Mouse (Mus musculus): ENCODE measurements around the gene Arid1b. TPM values are rescaled to one million over a fixed set of nuclear protein-coding genes. Genes with fewer than 3 reads are reported as not detected.

Gene Arid1b
- polyA plus RNA-seq, 1 experiment from 2014 or later: 12.9 TPM

- H3K27ac ChIP-seq: no peak overlapping the region
- H3K4me2 ChIP-seq: no peak overlapping the region
- 93% methylated on average over 7 of the region's 7 CpGs for whole genome bisulfite sequencing
- H3K9ac ChIP-seq: no peak overlapping the region
- no peaks in the 10 kb centered on the region for H3K9me3 ChIP-seq (replicated peaks)
- ATAC-seq (replicated peaks; ENCODE audit: low FRiP score): no peak
- no peaks in the 10 kb centered on the region for H3K27me3 ChIP-seq
- H3K4me3 ChIP-seq (replicated peaks): no peak overlapping the region
- peaks cover 86% of the 10 kb centered on the region for H3K36me3 ChIP-seq
- no peaks in the 10 kb centered on the region for H3K4me1 ChIP-seq
Measured at GRCm38 (mm10) chr17:5330644-5331043, 336.5 kb downstream of the Arid1b start.

- 51% methylated on average over 1 of the region's 1 CpGs for WGBS
Measured at GRCm38 (mm10) chr17:5331387-5331786, 337.3 kb downstream of the Arid1b start.

DNA sequence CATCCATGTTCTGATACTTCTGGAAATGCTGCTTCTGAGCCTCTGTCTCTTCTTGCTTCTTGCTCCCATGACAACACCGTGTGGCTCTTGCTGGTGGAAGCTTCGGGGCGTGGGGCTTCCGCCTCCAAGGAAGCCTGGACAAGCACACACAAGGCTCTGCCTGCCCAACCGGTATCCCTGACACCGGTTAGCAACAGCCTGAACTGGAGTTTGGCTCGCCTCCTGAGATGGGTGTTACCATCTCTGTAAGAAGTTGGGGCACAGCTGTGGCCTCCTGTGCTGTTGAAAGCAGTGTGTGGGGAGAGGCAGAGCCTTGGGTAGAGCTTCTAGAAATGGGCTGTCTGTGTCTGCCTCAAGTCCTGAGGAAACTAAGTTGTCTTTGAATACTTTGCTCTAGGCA, 340.4 kb downstream of the Arid1b start:
- Histone ChIP-seq H3K27me3 (no peaks in the 10 kb centered on the region), H3K9ac (no peak overlapping the region), H3K36me3 (peaks cover 97% of the 10 kb centered on the region), H3K4me1 (no peaks in the 10 kb centered on the region), H3K9me3 (replicated peaks) (0 out of 2 replicates have a peak, but pooled peaks cover 2% of the 10 kb centered on the region), H3K4me2 (no peak overlapping the region), H3K27ac (no peak overlapping the region), H3K4me3 (replicated peaks) (no peak overlapping the region)
- ATAC-seq (replicated peaks; ENCODE audit: low FRiP score): no peak
- 94% methylated on average over 7 of the region's 7 CpGs for WGBS

More at GRCm38 (mm10) chr17:5331387-5331786, 337.3 kb downstream of the Arid1b start:
- H3K4me2 ChIP-seq: no peak overlapping the region
- no peaks in the 10 kb centered on the region for H3K9me3 ChIP-seq (replicated peaks)
- no peak overlapping the region for H3K4me3 ChIP-seq (replicated peaks)
- H3K27me3 ChIP-seq: no peaks in the 10 kb centered on the region
- H3K4me1 ChIP-seq: no peaks in the 10 kb centered on the region
- H3K9ac ChIP-seq: no peak overlapping the region
- no peak for ATAC-seq (replicated peaks; ENCODE audit: low FRiP score)
- H3K27ac ChIP-seq: no peak overlapping the region
- H3K36me3 ChIP-seq: peaks cover 93% of the 10 kb centered on the region

GRCm38 (mm10) chr17:5344426-5344825, 350.3 kb downstream of the Arid1b start:
- no peak for ATAC-seq (replicated peaks; ENCODE audit: low FRiP score)
- no peak overlapping the region for H3K9ac ChIP-seq
- H3K27ac ChIP-seq: no peak overlapping the region
- no peak overlapping the region for H3K4me2 ChIP-seq
- 90% methylated on average over 1 of the region's 1 CpGs for WGBS
- H3K4me1 ChIP-seq: no peaks in the 10 kb centered on the region
- H3K27me3 ChIP-seq: no peaks in the 10 kb centered on the region
- peaks cover 55% of the 10 kb centered on the region for H3K36me3 ChIP-seq
- no peak overlapping the region for H3K4me3 ChIP-seq (replicated peaks)
- H3K9me3 ChIP-seq (replicated peaks): no peaks in the 10 kb centered on the region

- 91% methylated on average over 5 of the region's 5 CpGs for WGBS
- ATAC-seq (replicated peaks; ENCODE audit: low FRiP score): no peak
- H3K4me2 ChIP-seq: no peak overlapping the region
- no peaks in the 10 kb centered on the region for H3K9me3 ChIP-seq (replicated peaks)
- no peaks in the 10 kb centered on the region for H3K4me1 ChIP-seq
- peaks cover 42% of the 10 kb centered on the region for H3K36me3 ChIP-seq
- H3K4me3 ChIP-seq (replicated peaks): no peak overlapping the region
- H3K27ac ChIP-seq: no peak overlapping the region
- no peak overlapping the region for H3K9ac ChIP-seq
- no peaks in the 10 kb centered on the region for H3K27me3 ChIP-seq
Measured at GRCm38 (mm10) chr17:5345810-5346209, 351.7 kb downstream of the Arid1b start.

DNA sequence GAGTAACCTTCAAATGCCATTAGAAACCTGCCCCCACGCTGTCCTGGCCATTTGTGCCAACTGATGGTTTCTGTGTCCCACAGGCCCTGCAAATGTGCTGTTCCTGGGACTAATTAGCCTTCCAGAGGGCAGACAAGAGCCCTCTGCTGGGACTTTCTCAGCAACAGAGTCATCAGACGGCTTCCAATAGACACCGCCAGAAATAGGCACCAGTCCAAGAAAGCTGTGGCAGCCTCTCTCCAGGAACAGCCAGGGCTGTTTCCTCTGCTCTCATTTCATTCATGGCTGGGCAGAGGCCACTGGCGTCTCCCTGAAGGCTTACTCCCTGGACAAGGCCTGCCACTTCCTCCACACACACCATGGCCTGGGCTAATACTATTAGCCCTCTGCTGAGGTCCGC, 358.8 kb downstream of the Arid1b start:
- no peak for ATAC-seq (replicated peaks; ENCODE audit: low FRiP score)
- H3K4me3 ChIP-seq (replicated peaks): no peak overlapping the region
- 66% methylated on average over 5 of the region's 5 CpGs for WGBS
- H3K27ac ChIP-seq: no peak overlapping the region
- no peaks in the 10 kb centered on the region for H3K36me3 ChIP-seq
- H3K9me3 ChIP-seq (replicated peaks): no peaks in the 10 kb centered on the region
- H3K27me3 ChIP-seq: no peaks in the 10 kb centered on the region
- H3K4me1 ChIP-seq: no peaks in the 10 kb centered on the region
- no peak overlapping the region for H3K9ac ChIP-seq
- H3K4me2 ChIP-seq: no peak overlapping the region

DNA sequence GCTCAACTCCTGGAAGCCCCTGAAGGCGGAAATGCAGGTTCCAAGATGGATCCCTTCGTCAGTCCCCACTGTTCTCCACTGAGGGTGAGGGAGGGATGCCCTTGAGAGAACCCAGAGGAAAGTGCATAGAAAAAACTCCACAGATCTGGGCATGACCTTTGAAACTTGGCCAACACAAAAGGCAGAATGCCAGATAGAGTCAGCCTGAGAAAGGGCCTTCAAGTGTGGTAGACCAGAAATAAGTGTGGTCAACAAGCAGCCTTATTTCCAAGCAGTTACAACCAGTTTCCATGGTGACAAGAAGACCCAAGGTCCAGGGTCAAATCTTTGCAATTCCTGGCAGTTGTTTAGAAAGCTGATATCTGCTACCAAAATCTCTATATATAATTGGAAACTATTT, 366.6 kb downstream of the Arid1b start:
- Histone ChIP-seq H3K9me3 (replicated peaks) (no peaks in the 10 kb centered on the region), H3K27me3 (no peaks in the 10 kb centered on the region), H3K27ac (no peak overlapping the region), H3K4me3 (replicated peaks) (no peak overlapping the region), H3K36me3 (no peaks in the 10 kb centered on the region), H3K4me2 (no peak overlapping the region), H3K9ac (no peak overlapping the region), H3K4me1 (peaks cover under 1% of the 10 kb centered on the region; the same call in 1 of the 2 replicates)
- no peak for ATAC-seq (replicated peaks; ENCODE audit: low FRiP score)
- 80% methylated on average over 2 of the region's 2 CpGs for WGBS

DNA sequence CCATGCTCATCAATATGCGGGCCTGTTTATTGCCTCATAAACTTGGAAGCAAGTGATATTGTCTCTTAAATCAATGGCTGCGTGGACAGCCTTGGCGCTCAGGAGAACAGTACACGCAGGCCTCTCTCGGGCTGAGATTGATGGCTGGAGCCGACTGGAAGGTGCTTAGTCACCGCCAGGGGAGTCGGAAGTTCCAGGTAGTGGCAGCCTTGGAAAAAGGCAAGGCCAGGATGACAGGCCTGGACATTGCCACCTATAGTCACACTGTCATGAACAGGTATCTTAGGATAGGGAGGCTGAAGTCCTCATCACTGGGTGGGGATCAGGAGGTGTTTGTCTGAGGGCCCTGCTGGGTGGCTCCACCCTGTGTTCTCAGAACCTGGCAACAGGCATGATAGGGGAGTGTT, 371.9 kb downstream of the Arid1b start:
- no peaks in the 10 kb centered on the region for H3K27me3 ChIP-seq
- H3K27ac ChIP-seq: no peak overlapping the region
- no peak for ATAC-seq (replicated peaks; ENCODE audit: low FRiP score)
- H3K4me1 ChIP-seq: peaks cover 5% of the 10 kb centered on the region; the same call in 1 of the 2 replicates
- no peak overlapping the region for H3K4me2 ChIP-seq
- no peaks in the 10 kb centered on the region for H3K36me3 ChIP-seq
- no peak overlapping the region for H3K9ac ChIP-seq
- H3K4me3 ChIP-seq (replicated peaks): no peak overlapping the region
- no peaks in the 10 kb centered on the region for H3K9me3 ChIP-seq (replicated peaks)
- 21% methylated on average over 8 of the region's 8 CpGs for WGBS

DNA sequence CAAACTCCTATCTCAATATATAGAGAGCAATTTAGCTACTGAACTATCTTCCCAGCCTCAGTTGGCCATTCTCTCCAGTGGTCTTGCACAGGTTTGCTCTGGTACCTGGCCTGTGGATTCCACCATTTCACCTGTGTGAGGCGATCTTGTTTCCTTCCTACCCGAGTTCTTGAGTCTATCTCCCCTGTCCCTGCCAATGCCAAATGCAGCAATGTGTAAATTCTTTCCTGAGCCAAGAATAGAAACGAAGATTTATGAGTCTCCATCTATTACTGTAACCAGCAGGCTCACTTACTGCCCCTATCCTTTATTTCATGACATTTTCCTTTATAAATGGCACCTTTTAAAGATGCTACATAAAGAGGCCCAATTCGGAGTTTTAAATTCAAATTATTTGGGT, 376.9 kb downstream of the Arid1b start:
- WGBS: 68% methylated on average over 4 of the region's 4 CpGs
- no peaks in the 10 kb centered on the region for H3K9me3 ChIP-seq (replicated peaks)
- H3K4me3 ChIP-seq (replicated peaks): no peak overlapping the region
- H3K9ac ChIP-seq: no peak overlapping the region
- no peak overlapping the region for H3K4me2 ChIP-seq
- no peak for ATAC-seq (replicated peaks; ENCODE audit: low FRiP score)
- peaks cover 1% of the 10 kb centered on the region; the same call in 1 of the 2 replicates for H3K4me1 ChIP-seq
- H3K27me3 ChIP-seq: no peaks in the 10 kb centered on the region
- no peaks in the 10 kb centered on the region for H3K36me3 ChIP-seq
- H3K27ac ChIP-seq: no peak overlapping the region

GRCm38 (mm10) chr17:5371521-5371920, 377.4 kb downstream of the Arid1b start:
- Histone ChIP-seq H3K27me3 (no peaks in the 10 kb centered on the region), H3K4me1 (no peaks in the 10 kb centered on the region), H3K9ac (no peak overlapping the region), H3K4me2 (no peak overlapping the region), H3K27ac (no peak overlapping the region), H3K36me3 (no peaks in the 10 kb centered on the region), H3K9me3 (replicated peaks) (no peaks in the 10 kb centered on the region), H3K4me3 (replicated peaks) (no peak overlapping the region)
- 59% methylated on average over 7 of the region's 7 CpGs for WGBS
- no peak for ATAC-seq (replicated peaks; ENCODE audit: low FRiP score)

DNA sequence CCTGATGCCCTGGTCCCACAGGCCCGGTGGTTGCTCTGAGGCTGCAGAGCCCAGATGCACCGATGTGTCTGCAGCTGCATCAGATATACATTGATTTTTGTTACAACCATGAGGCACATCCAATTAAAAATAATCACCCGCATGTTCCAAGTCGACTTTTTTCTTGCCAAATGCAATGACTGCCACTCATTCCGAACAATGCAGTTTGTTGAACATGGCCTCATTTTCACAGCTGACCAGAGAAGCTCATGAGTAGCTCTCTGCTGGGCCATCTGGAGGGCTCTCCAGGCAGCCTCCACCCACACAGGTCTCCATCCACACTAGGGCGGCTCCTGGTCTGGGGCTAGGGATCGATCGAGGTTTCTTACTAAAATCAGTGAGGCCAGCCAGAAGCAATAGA, 378.8 kb downstream of the Arid1b start:
- no peak for ATAC-seq (replicated peaks; ENCODE audit: low FRiP score)
- H3K4me1 ChIP-seq: 0 out of 2 replicates have a peak, but pooled peaks cover 5% of the 10 kb centered on the region
- 83% methylated on average over 8 of the region's 8 CpGs for WGBS
- H3K4me3 ChIP-seq (replicated peaks): no peak overlapping the region
- no peak overlapping the region for H3K4me2 ChIP-seq
- H3K36me3 ChIP-seq: no peaks in the 10 kb centered on the region
- no peak overlapping the region for H3K9ac ChIP-seq
- no peaks in the 10 kb centered on the region for H3K9me3 ChIP-seq (replicated peaks)
- no peaks in the 10 kb centered on the region for H3K27me3 ChIP-seq
- H3K27ac ChIP-seq: no peak overlapping the region

DNA sequence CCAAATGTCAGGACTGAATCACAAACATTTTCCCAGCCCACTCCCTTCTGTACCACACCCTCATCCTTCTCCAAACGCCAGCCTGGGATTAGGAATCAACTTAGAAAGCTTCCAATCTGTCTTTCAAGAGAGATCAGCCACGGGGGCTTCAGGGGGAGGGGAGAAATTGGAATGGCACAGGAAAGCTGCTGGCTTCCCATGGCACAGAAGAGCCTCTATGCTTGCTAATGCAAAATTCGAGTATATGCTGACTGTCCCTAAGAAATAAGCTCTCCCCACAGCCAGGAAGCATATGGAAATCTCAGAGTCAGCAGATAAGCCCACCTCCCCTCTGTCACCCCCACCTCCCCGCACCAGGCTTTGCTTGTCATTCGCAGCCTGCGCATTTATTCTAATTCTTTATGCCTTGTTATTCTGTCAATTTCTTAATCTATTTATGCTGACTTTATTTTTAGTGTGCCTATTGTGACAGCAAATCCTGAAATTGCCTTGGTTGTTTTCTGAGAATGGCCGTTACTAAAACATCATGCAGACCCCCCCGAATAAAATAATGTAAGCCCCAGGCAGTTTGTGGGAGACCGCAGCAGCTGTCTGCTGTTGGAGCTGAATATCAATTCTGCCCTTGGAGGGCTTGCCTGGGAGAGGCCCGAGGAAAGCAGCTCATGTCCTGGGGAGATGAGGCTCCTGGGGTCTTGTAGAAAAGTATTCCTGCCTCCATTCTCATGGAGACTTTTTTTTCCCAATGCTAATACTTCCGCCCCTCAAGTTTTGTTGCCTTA, 383.2 kb downstream of the Arid1b start:
- no peak for ATAC-seq (replicated peaks; ENCODE audit: low FRiP score)
- H3K4me2 ChIP-seq: peak overlapping the region; percentile 24; the same call in 1 of the 2 replicates

More for the DNA sequence above, 383.2 kb downstream of the Arid1b start:
- H3K9me3 ChIP-seq (replicated peaks): no peaks in the 10 kb centered on the region
- WGBS: 41% methylated on average over 11 of the region's 11 CpGs
- H3K9ac ChIP-seq: no peak overlapping the region
- no peak overlapping the region for H3K4me3 ChIP-seq (replicated peaks)
- no peaks in the 10 kb centered on the region for H3K27me3 ChIP-seq
- H3K27ac ChIP-seq: no peak overlapping the region
- H3K36me3 ChIP-seq: no peaks in the 10 kb centered on the region
- 0 out of 2 replicates have a peak, but pooled peaks cover 5% of the 10 kb centered on the region for H3K4me1 ChIP-seq
